Mouse (Mus musculus): ENCODE measurements around the gene Satb1. TPM values are rescaled to one million over a fixed set of nuclear protein-coding genes. Genes with fewer than 3 reads are reported as not detected.
A peak's percentile ranks its signal among the peaks of the same experiment; 100 is the strongest.

Gene Satb1
- 4.1 and 4.6 TPM in 2 replicates for polyA plus RNA-seq (2012; ENCODE audit: insufficient read depth, insufficient read length, missing spikeins)

GRCm38 (mm10) chr17:51832900-51833577 is at the start of gene Satb1:
Gene Satb1 (minus strand): TSS chr17:51833290.
- Histone ChIP-seq H3K27ac (replicated peaks; ENCODE audit: low read depth, low read length) (no peak within 1 kb of the TSS), H3K4me3 (ENCODE audit: insufficient read depth, low read depth, low read length) (peak within 1 kb of the TSS; percentile 55), H3K4me1 (ENCODE audit: control insufficient read depth, insufficient read depth, insufficient read length, low read length) (peaks cover 2% of the 10 kb centered on the region; the same call in 1 of the 2 replicates)

GRCm38 (mm10) chr17:51882566-51882965 is 49.5 kb upstream of the Satb1 start:
- no peak overlapping the region for H3K27ac ChIP-seq (replicated peaks; ENCODE audit: low read depth, low read length)
- no peak overlapping the region for H3K4me3 ChIP-seq (ENCODE audit: insufficient read depth, low read depth, low read length)
- H3K4me1 ChIP-seq (ENCODE audit: control insufficient read depth, insufficient read depth, insufficient read length, low read length), result no peaks in the 10 kb centered on the region

DNA sequence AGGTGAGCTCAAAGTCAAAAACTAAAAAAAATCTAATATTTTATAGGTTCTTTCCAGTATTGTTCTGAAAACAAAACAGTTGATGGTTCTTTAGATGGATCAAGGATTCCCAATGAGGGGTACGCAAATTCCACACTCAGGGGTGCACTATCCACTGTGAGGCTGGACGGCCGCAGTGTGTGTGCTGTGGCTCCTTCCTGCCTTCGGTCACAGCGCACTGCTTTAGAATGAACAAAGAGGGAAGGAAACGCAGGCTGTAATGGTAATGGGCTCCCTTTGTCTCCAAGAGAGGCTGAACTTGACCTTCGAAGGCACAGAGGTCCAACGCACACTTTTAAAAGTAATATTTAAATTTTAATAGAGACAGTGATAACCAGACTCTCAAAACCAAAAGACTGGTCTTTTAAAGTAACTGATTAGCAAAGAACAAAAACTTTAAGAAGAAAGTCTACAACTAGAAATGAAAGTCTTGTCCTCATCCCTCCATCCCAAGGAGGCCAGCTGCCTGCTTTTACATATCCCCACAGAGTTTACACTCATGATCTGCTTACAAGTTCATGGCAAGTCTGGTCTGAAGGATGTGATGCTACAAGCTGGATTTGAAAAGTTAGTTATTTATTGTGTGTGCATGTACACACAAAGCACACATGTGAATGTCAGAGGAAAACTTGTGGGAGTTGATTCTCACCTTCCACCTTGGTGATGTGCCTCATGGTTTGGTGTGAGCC is 48.0 kb upstream of the Satb1 start:
- Histone ChIP-seq H3K4me3 (ENCODE audit: insufficient read depth, low read depth, low read length) (no peak overlapping the region), H3K27ac (replicated peaks; ENCODE audit: low read depth, low read length) (no peak overlapping the region), H3K4me1 (ENCODE audit: control insufficient read depth, insufficient read depth, insufficient read length, low read length) (no peaks in the 10 kb centered on the region)

GRCm38 (mm10) chr17:51880221-51880620 is 47.1 kb upstream of the Satb1 start:
- Histone ChIP-seq H3K27ac (replicated peaks; ENCODE audit: low read depth, low read length) (no peak overlapping the region), H3K4me1 (ENCODE audit: control insufficient read depth, insufficient read depth, insufficient read length, low read length) (no peaks in the 10 kb centered on the region), H3K4me3 (ENCODE audit: insufficient read depth, low read depth, low read length) (no peak overlapping the region)

DNA sequence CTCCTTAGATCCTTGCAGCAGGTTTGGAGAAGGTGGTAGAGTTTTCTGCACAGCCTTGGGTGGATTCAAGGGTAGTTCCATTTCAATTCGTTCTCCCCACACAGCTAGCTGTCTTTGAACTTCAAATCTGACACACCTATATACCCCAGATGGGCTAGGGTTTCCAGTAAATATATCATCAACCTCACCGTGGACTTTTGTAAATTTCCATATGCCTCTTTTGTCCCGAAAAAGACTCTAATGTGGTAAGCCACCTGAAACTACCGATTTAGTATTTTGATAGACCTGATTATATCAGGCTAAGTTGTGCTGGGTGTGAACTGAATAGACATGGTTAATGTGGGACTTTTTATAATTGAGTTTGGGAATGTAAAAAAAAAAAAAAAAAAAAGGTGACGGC is 46.6 kb upstream of the Satb1 start:
- Histone ChIP-seq H3K4me1 (ENCODE audit: control insufficient read depth, insufficient read depth, insufficient read length, low read length) (no peaks in the 10 kb centered on the region), H3K27ac (replicated peaks; ENCODE audit: low read depth, low read length) (no peak overlapping the region), H3K4me3 (ENCODE audit: insufficient read depth, low read depth, low read length) (no peak overlapping the region)

GRCm38 (mm10) chr17:51879171-51879570 is 46.1 kb upstream of the Satb1 start:
- H3K4me1 ChIP-seq (ENCODE audit: control insufficient read depth, insufficient read depth, insufficient read length, low read length), result no peaks in the 10 kb centered on the region
- no peak overlapping the region for H3K27ac ChIP-seq (replicated peaks; ENCODE audit: low read depth, low read length)
- no peak overlapping the region for H3K4me3 ChIP-seq (ENCODE audit: insufficient read depth, low read depth, low read length)

DNA sequence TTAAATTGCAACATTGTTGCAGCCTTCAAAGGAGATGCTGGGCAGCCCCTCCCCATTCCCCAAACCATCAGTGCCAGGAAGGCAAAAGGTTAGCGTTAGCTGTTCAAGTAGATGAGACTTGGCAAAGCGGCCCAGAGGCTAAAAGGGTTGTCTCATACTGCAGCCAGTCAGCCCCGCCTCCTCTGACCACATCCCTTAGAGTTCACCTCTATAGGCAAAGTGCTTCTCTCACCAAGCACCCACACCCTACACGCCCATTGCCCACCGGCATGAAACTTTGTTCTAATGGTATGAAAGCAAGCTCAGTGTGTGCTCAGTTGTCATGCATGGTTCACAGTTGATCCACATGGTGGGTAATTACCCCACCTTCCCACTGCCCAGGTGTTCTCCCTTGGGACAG is 43.4 kb upstream of the Satb1 start:
- Histone ChIP-seq H3K27ac (replicated peaks; ENCODE audit: low read depth, low read length) (no peak overlapping the region), H3K4me3 (ENCODE audit: insufficient read depth, low read depth, low read length) (no peak overlapping the region), H3K4me1 (ENCODE audit: control insufficient read depth, insufficient read depth, insufficient read length, low read length) (no peaks in the 10 kb centered on the region)

DNA sequence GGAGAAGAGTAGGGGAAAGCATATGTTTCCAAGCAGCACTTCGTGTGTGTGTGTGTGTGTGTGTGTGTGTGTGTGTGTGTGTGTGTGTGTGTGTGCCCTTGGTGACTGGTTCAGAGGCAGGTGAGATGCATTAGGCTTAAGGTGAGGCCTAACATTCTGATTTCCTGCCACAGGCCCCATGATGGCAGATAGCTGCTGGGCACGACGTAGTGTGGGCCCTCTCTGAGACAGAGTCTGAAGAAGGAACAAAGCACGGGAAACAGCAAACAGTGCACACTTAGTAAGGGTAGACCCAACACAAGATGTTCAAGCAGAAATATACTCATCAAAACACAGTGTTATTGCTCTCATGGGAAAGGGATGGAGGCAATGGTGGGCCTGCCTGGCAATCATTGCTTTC is 24.5 kb upstream of the Satb1 start:
- Histone ChIP-seq H3K27ac (replicated peaks; ENCODE audit: low read depth, low read length) (no peak overlapping the region), H3K4me3 (ENCODE audit: insufficient read depth, low read depth, low read length) (no peak overlapping the region), H3K4me1 (ENCODE audit: control insufficient read depth, insufficient read depth, insufficient read length, low read length) (no peaks in the 10 kb centered on the region)

DNA sequence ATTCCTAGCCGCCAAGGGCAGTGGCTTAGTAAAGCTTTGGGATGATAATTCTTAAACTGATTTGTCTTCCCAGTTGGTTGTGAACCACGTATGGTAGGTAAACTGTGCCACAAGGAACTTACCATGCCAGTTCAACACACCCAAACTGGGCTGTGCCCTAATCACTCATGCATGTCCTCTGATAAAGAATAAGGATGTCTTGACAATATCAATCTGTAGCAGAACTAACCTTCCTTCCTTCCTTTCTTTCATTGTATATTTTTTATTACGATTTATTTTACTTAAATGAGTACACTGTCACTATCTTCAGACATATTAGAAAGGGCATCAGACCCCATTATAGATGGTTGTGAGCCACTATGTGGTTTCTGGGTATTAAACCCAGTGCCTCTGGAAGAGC is 23.2 kb upstream of the Satb1 start:
- Histone ChIP-seq H3K27ac (replicated peaks; ENCODE audit: low read depth, low read length) (no peak overlapping the region), H3K4me1 (ENCODE audit: control insufficient read depth, insufficient read depth, insufficient read length, low read length) (no peaks in the 10 kb centered on the region), H3K4me3 (ENCODE audit: insufficient read depth, low read depth, low read length) (no peak overlapping the region)

DNA sequence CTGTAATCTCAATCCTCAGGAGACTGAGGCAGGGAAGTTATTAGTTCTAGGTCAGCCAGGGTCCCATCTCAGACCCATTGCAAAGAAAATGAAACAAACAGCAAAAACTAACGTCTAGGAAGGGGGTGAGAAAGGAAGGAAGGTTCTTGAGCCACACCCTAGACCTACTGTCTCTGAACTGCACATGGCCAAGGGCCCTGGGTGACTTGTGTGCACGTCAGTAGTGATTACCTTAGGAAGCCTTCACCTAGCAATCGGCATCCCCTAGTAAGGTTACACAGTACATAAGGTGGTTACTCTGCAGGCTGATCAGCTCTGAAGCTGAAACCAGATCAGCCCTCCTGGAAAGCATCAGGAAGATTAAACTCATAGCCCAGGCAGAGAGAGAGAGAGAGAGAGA is 22.2 kb upstream of the Satb1 start:
- H3K27ac ChIP-seq (replicated peaks; ENCODE audit: low read depth, low read length), result no peak overlapping the region
- no peak overlapping the region for H3K4me3 ChIP-seq (ENCODE audit: insufficient read depth, low read depth, low read length)
- no peaks in the 10 kb centered on the region for H3K4me1 ChIP-seq (ENCODE audit: control insufficient read depth, insufficient read depth, insufficient read length, low read length)

GRCm38 (mm10) chr17:51853952-51854351 is 20.9 kb upstream of the Satb1 start:
- no peaks in the 10 kb centered on the region for H3K4me1 ChIP-seq (ENCODE audit: control insufficient read depth, insufficient read depth, insufficient read length, low read length)
- H3K27ac ChIP-seq (replicated peaks; ENCODE audit: low read depth, low read length), result no peak overlapping the region
- no peak overlapping the region for H3K4me3 ChIP-seq (ENCODE audit: insufficient read depth, low read depth, low read length)

GRCm38 (mm10) chr17:51840596-51840995 is 7.5 kb upstream of the Satb1 start:
- Histone ChIP-seq H3K4me1 (ENCODE audit: control insufficient read depth, insufficient read depth, insufficient read length, low read length) (no peaks in the 10 kb centered on the region), H3K4me3 (ENCODE audit: insufficient read depth, low read depth, low read length) (no peak overlapping the region), H3K27ac (replicated peaks; ENCODE audit: low read depth, low read length) (no peak overlapping the region)

DNA sequence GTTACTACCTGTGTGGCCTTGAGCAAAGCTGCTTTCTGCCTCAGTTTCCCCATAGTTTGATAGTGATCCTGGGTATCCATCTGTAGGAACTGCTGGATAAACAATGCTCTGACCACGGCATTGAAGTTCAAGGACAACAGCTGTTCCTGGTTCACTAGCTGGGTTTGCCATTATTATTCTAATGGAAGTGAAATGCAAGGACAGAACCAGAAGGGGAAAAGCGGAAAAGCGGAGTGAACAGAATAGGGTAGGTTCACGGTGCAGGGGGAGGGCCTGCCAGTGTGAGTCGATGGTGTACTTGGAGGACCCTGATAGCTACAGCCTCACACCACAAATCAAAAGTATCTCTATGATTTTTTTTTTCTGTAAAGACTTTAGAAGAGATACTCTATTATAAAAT is 6.4 kb upstream of the Satb1 start:
- H3K4me3 ChIP-seq (ENCODE audit: insufficient read depth, low read depth, low read length), result no peak overlapping the region
- no peaks in the 10 kb centered on the region for H3K4me1 ChIP-seq (ENCODE audit: control insufficient read depth, insufficient read depth, insufficient read length, low read length)
- H3K27ac ChIP-seq (replicated peaks; ENCODE audit: low read depth, low read length), result no peak overlapping the region

GRCm38 (mm10) chr17:51836901-51837300 is 3.8 kb upstream of the Satb1 start:
- Histone ChIP-seq H3K4me3 (ENCODE audit: insufficient read depth, low read depth, low read length) (no peak overlapping the region), H3K4me1 (ENCODE audit: control insufficient read depth, insufficient read depth, insufficient read length, low read length) (peaks cover 2% of the 10 kb centered on the region; the same call in 1 of the 2 replicates), H3K27ac (replicated peaks; ENCODE audit: low read depth, low read length) (no peak overlapping the region)

DNA sequence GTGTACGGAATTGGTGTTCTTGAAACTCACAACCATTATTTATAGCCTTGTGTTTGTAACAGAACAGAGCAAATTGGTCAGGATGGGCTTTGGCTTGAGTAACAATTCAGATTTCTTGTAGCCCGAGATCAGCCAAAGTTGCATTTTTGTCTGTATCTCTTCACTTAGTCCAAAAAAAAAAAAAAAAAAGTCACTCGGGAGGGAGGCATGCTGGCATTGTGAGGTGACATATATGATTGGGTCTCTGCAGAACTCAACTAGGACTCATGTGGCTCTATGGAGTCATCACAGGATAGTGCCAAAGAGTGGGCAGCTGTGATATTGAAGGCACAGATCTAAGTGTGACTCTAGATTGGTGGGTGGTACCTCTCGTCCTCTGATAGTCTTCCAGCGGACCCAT is 3.2 kb upstream of the Satb1 start:
- Histone ChIP-seq H3K4me3 (ENCODE audit: insufficient read depth, low read depth, low read length) (no peak overlapping the region), H3K4me1 (ENCODE audit: control insufficient read depth, insufficient read depth, insufficient read length, low read length) (peaks cover 2% of the 10 kb centered on the region; the same call in 1 of the 2 replicates), H3K27ac (replicated peaks; ENCODE audit: low read depth, low read length) (no peak overlapping the region)
